Mouse (Mus musculus): ENCODE results near the gene Msrb2. TPM values are rescaled to one million over a fixed set of nuclear protein-coding genes. Genes with fewer than 3 reads are reported as not detected.

Msrb2 gene
- polyA plus RNA-seq, 2 experiments: 6.5 to 8.4 TPM

DNA sequence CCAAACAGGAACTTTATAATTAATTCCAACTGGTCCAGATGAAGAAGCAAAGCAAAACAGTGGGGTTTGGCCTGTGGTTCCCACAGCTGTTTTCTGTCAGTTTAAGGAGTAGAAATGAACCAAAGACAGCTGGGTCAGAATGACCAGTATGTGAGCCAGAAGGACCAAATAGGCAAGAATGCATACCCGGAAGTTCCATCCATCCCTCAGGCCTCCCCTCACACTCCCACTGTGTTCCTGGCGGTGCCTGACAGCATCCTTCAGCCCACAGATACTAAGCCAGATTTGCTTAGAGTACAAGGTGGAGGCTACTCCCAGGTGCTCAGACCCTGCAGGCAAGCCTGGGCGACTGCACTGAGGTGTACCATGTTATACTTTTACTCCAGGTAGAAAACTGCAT, 35.3 kb downstream of the Msrb2 start:
- no peak for DNase-seq (ENCODE audit: low read depth in 3 of 3, low spot score in 3 of 3)
- H3K4me3 ChIP-seq (ENCODE audit: insufficient read depth in 1 of 2, low read depth in 2 of 2, low read length in 2 of 2): no peak overlapping the region
- no peaks in the 10 kb centered on the region for H3K9me3 ChIP-seq (ENCODE audit: control insufficient read depth, low read length)
- H3K27ac ChIP-seq: no peak overlapping the region
- TF ChIP-seq EP300 (IDR thresholded peaks at IDR 0.05; ENCODE audit: low read depth): no peak
- no peak for TF ChIP-seq CTCF (IDR thresholded peaks at IDR 0.05; ENCODE audit: low read depth)
- no peak overlapping the region for H3K4me2 ChIP-seq (ENCODE audit: low read depth)
- peaks cover 0 to 4% of the 10 kb centered on the region in 2 experiments; a peak in 2 of 4 replicates for H3K4me1 ChIP-seq (replicated peaks; ENCODE audit: control insufficient read depth in 2 of 2, insufficient read depth in 2 of 2, low read length in 1 of 2)
- no peaks in the 10 kb centered on the region for H3K36me3 ChIP-seq (replicated peaks; ENCODE audit: control insufficient read depth, insufficient read depth, low read depth)
- H3K9ac ChIP-seq (replicated peaks): no peak overlapping the region
- no peaks in the 10 kb centered on the region for H3K27me3 ChIP-seq (ENCODE audit: control insufficient read depth, insufficient read depth, low read length)
- ATAC-seq (ENCODE audit: insufficient read depth): no peak
- 39% methylated on average over 3 of the region's 3 CpGs for WGBS (ENCODE audit: insufficient replicate concordance)

DNA sequence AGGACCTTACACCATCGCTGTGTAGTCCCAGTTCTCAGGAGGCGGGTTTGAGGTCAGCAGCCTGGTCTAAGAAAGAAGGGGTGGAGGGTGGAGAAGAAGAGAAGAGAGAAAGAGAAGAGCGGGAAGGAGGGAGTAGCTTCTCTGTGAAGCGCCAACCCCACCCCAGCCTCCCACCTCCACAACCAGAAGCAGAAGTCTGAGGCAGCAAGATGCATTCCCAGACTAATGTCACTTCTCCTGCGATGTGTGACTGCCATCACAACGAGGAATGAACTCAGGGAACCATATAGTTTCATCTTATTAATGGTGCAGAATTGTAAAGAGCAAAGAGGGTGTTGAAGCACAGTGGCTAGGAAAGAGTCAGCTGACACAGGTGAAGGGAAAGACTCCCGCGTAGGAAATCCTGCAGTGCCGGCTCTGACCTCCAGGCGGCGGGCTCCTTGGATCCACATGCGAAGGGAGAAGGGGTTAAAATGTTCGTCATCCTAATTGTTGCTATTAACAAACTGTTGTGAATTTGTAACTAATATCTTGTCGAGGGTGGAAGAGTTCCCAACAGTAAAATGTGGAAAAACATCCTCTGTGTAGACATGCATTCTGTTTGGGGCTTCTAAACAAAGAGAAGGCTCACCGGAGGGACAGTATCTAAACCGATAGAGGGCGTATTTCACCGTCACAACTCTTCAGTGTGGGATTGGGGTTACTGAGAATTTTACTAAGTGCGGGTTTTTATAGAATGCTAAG, 43.2 kb downstream of the Msrb2 start:
- Histone ChIP-seq H3K36me3 (replicated peaks; ENCODE audit: control insufficient read depth, insufficient read depth, low read depth) (no peaks in the 10 kb centered on the region), H3K27ac (no peak overlapping the region), H3K9me3 (ENCODE audit: control insufficient read depth, low read length) (no peaks in the 10 kb centered on the region), H3K4me1 (replicated peaks; ENCODE audit: control insufficient read depth in 2 of 2, insufficient read depth in 2 of 2, low read length in 1 of 2) (no peaks in the 10 kb centered on the region), H3K9ac (replicated peaks) (no peak overlapping the region), H3K4me2 (ENCODE audit: low read depth) (peak overlapping the region; percentile 53), H3K27me3 (ENCODE audit: control insufficient read depth, insufficient read depth, low read length) (no peaks in the 10 kb centered on the region), H3K4me3 (ENCODE audit: insufficient read depth in 1 of 2, low read depth in 2 of 2, low read length in 2 of 2) (no peak overlapping the region)
- DNase-seq (ENCODE audit: low read depth in 3 of 3, low spot score in 3 of 3): peak; percentile 19 to 29 (median 27)
- WGBS (ENCODE audit: insufficient replicate concordance): 16% methylated on average over 19 of the region's 19 CpGs
- no peak for ATAC-seq (ENCODE audit: insufficient read depth)
- no peak for TF ChIP-seq EP300 (IDR thresholded peaks at IDR 0.05; ENCODE audit: low read depth)
- peak; percentile 92 for TF ChIP-seq CTCF (IDR thresholded peaks at IDR 0.05; ENCODE audit: low read depth)

DNA sequence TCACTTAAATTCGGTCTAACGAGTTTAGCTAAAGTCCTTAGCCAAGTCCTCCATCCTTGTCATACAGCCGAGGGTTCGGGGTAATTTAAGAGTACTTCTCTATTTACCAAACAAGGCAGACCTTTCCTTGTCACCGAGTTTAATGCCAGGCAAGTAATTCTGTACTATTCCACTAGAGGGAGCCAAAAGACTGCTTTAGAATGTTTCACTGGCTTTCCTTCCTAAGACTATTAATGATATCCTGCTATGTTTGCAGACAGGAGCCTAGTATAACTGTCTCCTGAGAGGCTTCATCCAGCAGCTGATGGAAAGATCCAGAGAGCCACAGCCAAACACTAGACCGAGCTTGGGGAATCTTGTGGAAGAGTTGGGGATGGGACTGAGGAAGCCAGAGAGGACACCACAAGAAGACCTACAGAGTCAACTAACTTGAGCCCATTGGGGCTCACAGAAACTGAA, 43.9 kb downstream of the Msrb2 start:
- no peak for ATAC-seq (ENCODE audit: insufficient read depth)
- Histone ChIP-seq H3K27ac (no peak overlapping the region), H3K9ac (replicated peaks) (no peak overlapping the region), H3K4me2 (ENCODE audit: low read depth) (peak overlapping the region; percentile 53), H3K27me3 (ENCODE audit: control insufficient read depth, insufficient read depth, low read length) (no peaks in the 10 kb centered on the region), H3K4me1 (replicated peaks; ENCODE audit: control insufficient read depth in 2 of 2, insufficient read depth in 2 of 2, low read length in 1 of 2) (no peaks in the 10 kb centered on the region), H3K4me3 (ENCODE audit: insufficient read depth in 1 of 2, low read depth in 2 of 2, low read length in 2 of 2) (no peak overlapping the region), H3K9me3 (ENCODE audit: control insufficient read depth, low read length) (no peaks in the 10 kb centered on the region), H3K36me3 (replicated peaks; ENCODE audit: control insufficient read depth, insufficient read depth, low read depth) (no peaks in the 10 kb centered on the region)
- DNase-seq (ENCODE audit: low read depth in 3 of 3, low spot score in 3 of 3): peak; percentile 48 to 55 (median 48)
- no peak for TF ChIP-seq EP300 (IDR thresholded peaks at IDR 0.05; ENCODE audit: low read depth)
- TF ChIP-seq CTCF (IDR thresholded peaks at IDR 0.05; ENCODE audit: low read depth): peak; percentile 68
- 0% methylated on average over 6 of the region's 6 CpGs for WGBS (ENCODE audit: insufficient replicate concordance)

DNA sequence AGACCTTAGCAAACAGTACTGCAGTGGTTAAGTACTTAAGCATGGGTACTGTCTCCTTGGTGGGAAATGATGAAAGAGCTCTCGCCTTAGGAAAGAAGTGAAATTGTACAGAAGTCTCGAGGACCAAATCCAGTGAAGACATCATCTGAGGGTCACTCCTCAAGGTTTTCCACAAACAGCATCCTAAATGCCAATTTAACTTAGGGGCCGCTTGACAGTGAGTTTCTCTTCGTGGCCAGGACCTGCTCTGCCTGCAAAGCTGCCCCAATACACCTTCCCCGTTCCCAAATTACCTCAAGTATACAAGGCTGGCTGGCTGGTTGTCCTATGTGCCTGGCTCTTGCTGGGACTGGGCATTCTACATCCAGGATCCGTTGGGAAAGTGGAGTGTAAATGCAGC, 44.8 kb downstream of the Msrb2 start:
- Histone ChIP-seq H3K4me1 (replicated peaks; ENCODE audit: control insufficient read depth in 2 of 2, insufficient read depth in 2 of 2, low read length in 1 of 2) (no peaks in the 10 kb centered on the region), H3K36me3 (replicated peaks; ENCODE audit: control insufficient read depth, insufficient read depth, low read depth) (no peaks in the 10 kb centered on the region), H3K4me3 (ENCODE audit: insufficient read depth in 1 of 2, low read depth in 2 of 2, low read length in 2 of 2) (no peak overlapping the region), H3K4me2 (ENCODE audit: low read depth) (no peak overlapping the region), H3K9me3 (ENCODE audit: control insufficient read depth, low read length) (no peaks in the 10 kb centered on the region), H3K27me3 (ENCODE audit: control insufficient read depth, insufficient read depth, low read length) (no peaks in the 10 kb centered on the region; the same call in 1 of the 2 replicates), H3K9ac (replicated peaks) (no peak overlapping the region), H3K27ac (no peak overlapping the region)
- WGBS (ENCODE audit: insufficient replicate concordance): 42% methylated on average over 6 of the region's 6 CpGs
- TF ChIP-seq EP300 (IDR thresholded peaks at IDR 0.05; ENCODE audit: low read depth) (no peak), CTCF (IDR thresholded peaks at IDR 0.05; ENCODE audit: low read depth) (no peak)
- no peak for DNase-seq (ENCODE audit: low read depth in 3 of 3, low spot score in 3 of 3)
- ATAC-seq (ENCODE audit: insufficient read depth): no peak

DNA sequence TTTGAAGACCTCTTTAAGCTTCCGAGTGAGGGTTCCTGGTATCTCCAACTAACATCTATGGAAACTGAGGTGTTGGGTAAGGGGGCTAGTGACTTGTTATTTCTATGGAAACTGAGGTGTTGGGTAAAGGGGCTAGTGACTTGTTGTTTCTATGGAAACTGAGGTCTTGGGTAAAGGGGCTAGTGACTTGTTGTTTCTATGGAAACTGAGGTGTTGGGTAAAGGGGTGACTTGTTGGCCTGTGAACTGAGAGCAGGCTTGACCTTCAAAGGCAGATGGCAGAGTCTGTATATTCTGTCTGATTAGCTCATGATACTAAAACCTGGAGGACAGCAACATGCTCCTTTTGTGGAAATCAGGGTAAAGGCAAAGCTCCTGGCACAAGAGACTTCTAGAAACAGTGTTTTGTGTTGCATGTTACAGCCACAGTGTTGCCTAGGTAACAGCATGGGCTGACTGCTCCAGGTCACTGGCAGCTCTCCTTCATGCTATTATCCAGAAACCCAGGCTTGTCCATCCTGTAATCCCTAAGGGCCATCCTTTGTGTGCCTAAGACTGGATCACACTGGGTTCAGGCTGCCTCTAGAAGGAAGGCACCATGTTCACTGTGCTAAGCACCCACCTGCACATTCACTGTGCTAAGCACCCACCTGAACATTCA, 48.6 kb downstream of the Msrb2 start:
- TF ChIP-seq EP300 (IDR thresholded peaks at IDR 0.05; ENCODE audit: low read depth): no peak
- TF ChIP-seq CTCF (IDR thresholded peaks at IDR 0.05; ENCODE audit: low read depth): no peak
- WGBS (ENCODE audit: insufficient replicate concordance): 54% methylated on average over 1 of the region's 1 CpGs
- Histone ChIP-seq H3K36me3 (replicated peaks; ENCODE audit: control insufficient read depth, insufficient read depth, low read depth) (no peaks in the 10 kb centered on the region), H3K27me3 (ENCODE audit: control insufficient read depth, insufficient read depth, low read length) (no peaks in the 10 kb centered on the region; the same call in 1 of the 2 replicates), H3K4me1 (replicated peaks; ENCODE audit: control insufficient read depth in 2 of 2, insufficient read depth in 2 of 2, low read length in 1 of 2) (no peaks in the 10 kb centered on the region), H3K4me2 (ENCODE audit: low read depth) (no peak overlapping the region), H3K27ac (no peak overlapping the region), H3K9ac (replicated peaks) (no peak overlapping the region), H3K9me3 (ENCODE audit: control insufficient read depth, low read length) (no peaks in the 10 kb centered on the region), H3K4me3 (ENCODE audit: insufficient read depth in 1 of 2, low read depth in 2 of 2, low read length in 2 of 2) (no peak overlapping the region)
- ATAC-seq (ENCODE audit: insufficient read depth) (no peak), DNase-seq (ENCODE audit: low read depth in 3 of 3, low spot score in 3 of 3) (no peak)
